Mouse (Mus musculus) central nervous system, embryonic 18 days (tissue): ENCODE measurements around the gene Scyl2. TPM values are rescaled to one million over a fixed set of nuclear protein-coding genes. Genes with fewer than 3 reads are reported as not detected.

Source experiments
- polyA plus RNA-seq: library from polyadenylated mRNA; depleted of rRNA; stranded (reverse); fragments of >200 nt; gene quantifications from 2 replicates; pipeline ENCODE4 v1.2.3, GENCODE M21; 2012; rRNA removed

Scyl2 gene
- 44.1 and 44.4 TPM in 2 replicates for polyA plus RNA-seq

GRCm38 (mm10) chr10:89686139-89686808 lies at the start of gene Scyl2:
Scyl2 (minus strand) TSS chr10:89686285.

GRCm38 (mm10) chr10:89732001-89732794 lies 46.1 kb upstream of the Scyl2 start, which contains the start of gene Actr6:
Actr6 (minus strand) TSS chr10:89732295.

GRCm38 (mm10) chr10:89621129-89621528 lies 65.0 kb downstream of the Scyl2 start, which contains the start of gene Slc17a8:
Slc17a8 (minus strand) TSS chr10:89621253.

Other genes starting within 250 kb of the Scyl2 start
- gene Gas2l3, start 242.3 kb downstream of the Scyl2 start, polyA plus RNA-seq, result 2.0 and 2.6 TPM in 2 replicates
- 0.04 and 0.07 TPM in 2 replicates for gene Nr1h4, start 152.7 kb downstream of the Scyl2 start, polyA plus RNA-seq
- gene Slc17a8, start 65.0 kb downstream of the Scyl2 start, polyA plus RNA-seq, result 1.5 and 1.9 TPM in 2 replicates
- gene Actr6, start 46.0 kb upstream of the Scyl2 start, polyA plus RNA-seq, result 30.1 and 33.6 TPM in 2 replicates
- 33.7 and 37.5 TPM in 2 replicates for gene Uhrf1bp1l, start 58.7 kb upstream of the Scyl2 start, polyA plus RNA-seq
- gene Anks1b, start 187.2 kb upstream of the Scyl2 start, polyA plus RNA-seq, result 87.7 and 97.9 TPM in 2 replicates